In genomic region chr9:47407007-47407670, GRCm38 (mm10) we compare ENCODE assay signal across 8 mouse cellular contexts.
DNase-seq lines count a peak whose midpoint lies in the region; ATAC-seq lines count a peak whose summit lies in the region.

No protein-coding gene starts in this region.

- no peaks in the 10 kb centered on the region for H3K36me3 ChIP-seq in hindbrain, embryonic 15.5 days
- H3K36me3 ChIP-seq in limb, embryonic 15.5 days: no peaks in the 10 kb centered on the region
- no peaks in the 10 kb centered on the region for H3K36me3 ChIP-seq in stomach, embryonic 16.5 days (ENCODE audit: control insufficient read depth, insufficient read depth, low read length)

- peak; percentile 33 to 72 for DNase-seq in adrenal gland, adult (ENCODE audit: inconsistent age in 2 of 2, low spot score in 1 of 2)
- DNase-seq in adrenal gland, postnatal 4 days (ENCODE audit: low spot score in 2 of 2): no peak
- peak; percentile 45 for DNase-seq in adrenal gland, postnatal 25 days
- peak; percentile 54 for DNase-seq in gastrocnemius, postnatal 14 days

- no peaks in the 10 kb centered on the region for H3K9me3 ChIP-seq in hindbrain, embryonic 15.5 days
- H3K9me3 ChIP-seq in limb, embryonic 15.5 days: no peaks in the 10 kb centered on the region
- no peaks in the 10 kb centered on the region for H3K9me3 ChIP-seq in stomach, embryonic 16.5 days (replicated peaks; ENCODE audit: control insufficient read depth, low read length)

- intact Hi-C loops in gastrocnemius, postnatal 14 days (cut with DNase I; ENCODE audit: low total_unique reads): no loop called here

- peak; percentile 77 for ATAC-seq in hindbrain, embryonic 15.5 days (ENCODE audit: low FRiP score, low read depth)
- peak; percentile 78 for ATAC-seq in limb, embryonic 15.5 days (ENCODE audit: insufficient number of reproducible peaks, low FRiP score, low TSS enrichment, low read depth)
- peak; percentile 86; the same call in 1 of the 2 replicates for ATAC-seq in stomach, embryonic 16.5 days (ENCODE audit: insufficient read depth, low FRiP score)
- no peak for ATAC-seq in activated CD4-positive, CD25-positive, alpha-beta regulatory T cell, adult 4 months

- H3K4me2 ChIP-seq in hindbrain, embryonic 15.5 days: no peak overlapping the region
- no peak overlapping the region for H3K4me2 ChIP-seq in limb, embryonic 15.5 days
- no peak overlapping the region for H3K4me2 ChIP-seq in stomach, embryonic 16.5 days (ENCODE audit: low read depth, low read length)

- WGBS in hindbrain, embryonic 15.5 days: 41% methylated on average over 7 of the region's 7 CpGs
- 13% methylated on average over 7 of the region's 7 CpGs for WGBS in limb, embryonic 15.5 days
- 32% methylated on average over 7 of the region's 7 CpGs for WGBS in stomach, embryonic 16.5 days

- peaks cover 9% of the 10 kb centered on the region; the same call in 1 of the 2 replicates for H3K27me3 ChIP-seq in hindbrain, embryonic 15.5 days
- peaks cover 43% of the 10 kb centered on the region for H3K27me3 ChIP-seq in limb, embryonic 15.5 days
- peaks cover 12% of the 10 kb centered on the region; the same call in 1 of the 2 replicates for H3K27me3 ChIP-seq in stomach, embryonic 16.5 days (ENCODE audit: control insufficient read depth, insufficient read depth, low read length)

- no peak overlapping the region for H3K27ac ChIP-seq in hindbrain, embryonic 15.5 days (replicated peaks)
- no peak overlapping the region for H3K27ac ChIP-seq in limb, embryonic 15.5 days
- no peak overlapping the region for H3K27ac ChIP-seq in stomach, embryonic 16.5 days (ENCODE audit: low read length)

- no peak overlapping the region for H3K9ac ChIP-seq in hindbrain, embryonic 15.5 days
- H3K9ac ChIP-seq in limb, embryonic 15.5 days: no peak overlapping the region
- no peak overlapping the region for H3K9ac ChIP-seq in stomach, embryonic 16.5 days (ENCODE audit: low read length)

- H3K4me3 ChIP-seq in hindbrain, embryonic 15.5 days: no peak overlapping the region
- H3K4me3 ChIP-seq in limb, embryonic 15.5 days: no peak overlapping the region
- H3K4me3 ChIP-seq in stomach, embryonic 16.5 days (replicated peaks; ENCODE audit: low read length): no peak overlapping the region

- peaks cover 13% of the 10 kb centered on the region for H3K4me1 ChIP-seq in hindbrain, embryonic 15.5 days (replicated peaks)
- H3K4me1 ChIP-seq in limb, embryonic 15.5 days: peaks cover 19% of the 10 kb centered on the region
- H3K4me1 ChIP-seq in stomach, embryonic 16.5 days (ENCODE audit: control insufficient read depth, insufficient read depth, low read length): 0 out of 2 replicates have a peak, but pooled peaks cover 6% of the 10 kb centered on the region

Comparison
In these comparisons a context has a peak if more than half of its experiments do, and no peak if none do; other contexts are left out.
1. DNase-seq: peak in adrenal gland, adult (2 of 2), adrenal gland, postnatal 25 days (single experiment) and gastrocnemius, postnatal 14 days (single experiment); none in adrenal gland, postnatal 4 days (0 of 2).